Mouse (Mus musculus): ENCODE results near the gene Wdr45b.
"Not testable (repeated sequence)": the region's sequence is repeated elsewhere in the genome, so short reads cannot be mapped to it uniquely, and the experiment has no call there.

The Wdr45b gene

DNA sequence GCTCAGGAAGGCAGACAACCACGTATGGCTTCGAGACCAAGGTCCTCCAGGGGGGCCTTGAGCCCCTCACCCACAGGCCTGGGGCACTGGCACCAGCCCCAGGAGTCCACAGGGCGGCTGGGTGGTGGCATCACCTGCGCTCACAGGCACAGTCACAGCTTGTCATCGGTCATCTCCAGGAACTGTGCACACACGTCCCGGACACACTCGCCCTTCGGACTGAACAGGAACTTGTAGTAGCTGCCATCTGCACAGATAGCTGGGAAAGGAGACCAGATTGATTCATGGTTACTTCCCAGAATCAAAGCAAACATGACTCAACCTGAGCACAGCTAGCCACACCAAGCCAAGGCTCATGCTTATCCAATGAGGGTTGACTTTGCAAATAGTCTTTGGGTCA lies 26.0 kb downstream of the Wdr45b start:
- peak; percentile 26 to 38 for DNase-seq

DNA sequence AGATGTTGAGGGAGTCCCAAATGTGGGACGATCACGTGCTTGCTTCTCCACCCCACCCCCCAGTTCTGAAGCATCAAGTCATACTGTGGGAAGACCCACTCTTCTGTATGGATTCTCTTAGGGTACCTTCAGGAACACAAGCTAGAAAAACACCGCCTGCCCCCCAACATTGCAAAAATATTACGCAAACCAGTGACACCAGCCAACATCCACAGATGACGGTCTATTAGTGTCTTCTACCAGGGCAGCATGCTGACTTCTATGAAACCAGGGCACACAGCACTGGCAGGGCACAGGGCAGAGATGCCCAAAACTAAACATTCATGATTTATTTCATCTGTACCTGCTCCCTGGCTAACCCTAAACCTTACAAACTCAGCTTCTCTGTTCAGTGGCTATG lies 27.6 kb downstream of the Wdr45b start:
- DNase-seq = no peak

DNA sequence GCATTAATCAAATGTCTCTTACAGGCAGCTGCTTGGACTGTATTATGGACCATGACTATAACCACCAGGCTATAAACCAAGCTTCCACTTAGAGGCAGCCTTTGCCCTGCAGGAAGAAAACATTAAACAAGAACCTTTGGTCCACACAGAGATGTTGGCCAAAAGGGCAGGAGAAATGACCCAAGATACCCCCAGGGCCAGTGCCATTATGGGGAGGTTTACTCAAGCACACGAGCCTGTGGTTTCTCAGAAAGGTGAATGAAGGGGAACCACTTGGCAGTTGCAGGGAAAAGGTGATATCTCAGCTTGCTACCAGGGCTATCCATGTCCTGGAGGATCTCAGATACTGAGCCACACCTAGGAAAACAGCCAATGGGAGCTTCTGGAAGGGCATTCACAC lies 28.2 kb downstream of the Wdr45b start:
- no peak for DNase-seq

DNA sequence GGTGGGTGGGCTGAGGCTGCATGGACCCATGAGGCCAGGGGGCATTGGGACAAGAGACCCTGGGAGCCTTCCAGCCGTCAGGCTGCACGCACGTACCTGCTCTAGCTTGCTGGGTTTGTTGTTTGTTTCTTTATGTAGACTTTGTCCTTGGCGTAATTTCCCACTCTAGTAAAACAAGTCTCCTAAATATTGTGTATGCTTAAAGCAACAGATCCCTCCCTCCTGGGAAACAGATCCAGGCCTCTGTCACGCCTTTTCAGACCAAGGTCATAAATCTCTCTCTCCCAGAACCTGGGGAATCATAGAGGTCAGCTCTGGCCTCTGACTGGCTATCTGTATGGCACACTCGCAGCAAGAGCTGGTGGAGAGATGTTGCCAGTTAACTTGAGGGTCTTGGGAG lies 46.5 kb downstream of the Wdr45b start:
- DNase-seq = not testable (repeated sequence)

DNA sequence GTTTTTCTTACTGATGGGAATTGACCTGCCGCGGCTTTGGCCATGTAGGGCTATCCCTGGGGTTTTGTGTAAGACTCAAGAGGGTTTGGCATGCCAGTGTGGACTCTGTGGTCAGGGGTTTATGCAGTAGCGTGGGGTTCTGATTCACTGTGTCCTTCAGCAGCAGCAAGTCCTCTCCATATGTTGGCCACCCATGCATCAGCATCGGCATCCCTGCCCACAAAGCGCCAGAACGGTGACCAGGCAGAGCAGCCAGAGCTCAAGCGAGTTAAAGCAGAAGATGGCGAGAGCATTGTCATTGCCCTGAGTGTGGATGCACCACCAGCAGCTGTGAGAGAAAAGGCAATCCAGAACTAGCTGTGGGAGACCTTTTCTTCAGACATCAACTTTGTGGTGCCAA lies 47.6 kb downstream of the Wdr45b start:
- DNase-seq = no peak

DNA sequence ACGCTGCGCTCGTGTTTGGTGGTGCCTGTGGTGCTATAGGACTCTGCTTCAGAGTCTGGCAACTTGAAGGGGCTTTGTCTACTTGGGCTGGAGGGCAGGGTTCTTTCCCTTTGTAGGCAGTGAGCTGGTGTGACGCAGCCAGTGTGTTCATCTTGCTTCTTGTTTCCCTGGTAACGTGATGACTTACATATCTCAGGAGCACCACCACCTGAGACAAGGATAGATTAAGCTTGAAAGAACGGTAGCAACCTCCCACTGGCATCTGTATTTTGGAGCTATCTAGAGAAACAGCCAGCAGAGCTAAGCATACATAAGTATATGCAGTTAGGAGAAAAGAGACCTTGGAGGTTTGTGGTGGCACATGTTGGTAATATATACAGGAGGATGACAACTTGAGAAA lies 48.9 kb downstream of the Wdr45b start:
- no peak for DNase-seq

DNA sequence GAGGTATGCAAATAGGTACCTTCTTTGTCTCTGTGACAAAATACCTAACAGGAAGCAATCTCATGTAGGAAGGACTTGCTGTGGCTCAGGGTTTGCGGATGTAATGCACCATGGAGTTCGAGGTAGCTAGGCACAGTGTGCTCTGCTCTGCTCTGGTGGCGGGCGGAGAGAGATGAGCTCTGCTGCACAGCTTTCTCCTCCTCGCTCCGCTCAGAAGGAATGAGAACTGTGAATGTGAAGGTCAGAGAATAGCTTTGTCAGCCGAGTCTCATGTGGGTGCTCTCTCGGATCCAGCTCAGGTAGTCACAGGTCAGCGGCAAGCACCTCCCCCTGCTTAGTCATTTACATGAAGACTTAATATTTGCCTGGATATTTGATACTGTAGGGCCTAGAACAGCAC lies 54.0 kb downstream of the Wdr45b start:
- no peak for DNase-seq

DNA sequence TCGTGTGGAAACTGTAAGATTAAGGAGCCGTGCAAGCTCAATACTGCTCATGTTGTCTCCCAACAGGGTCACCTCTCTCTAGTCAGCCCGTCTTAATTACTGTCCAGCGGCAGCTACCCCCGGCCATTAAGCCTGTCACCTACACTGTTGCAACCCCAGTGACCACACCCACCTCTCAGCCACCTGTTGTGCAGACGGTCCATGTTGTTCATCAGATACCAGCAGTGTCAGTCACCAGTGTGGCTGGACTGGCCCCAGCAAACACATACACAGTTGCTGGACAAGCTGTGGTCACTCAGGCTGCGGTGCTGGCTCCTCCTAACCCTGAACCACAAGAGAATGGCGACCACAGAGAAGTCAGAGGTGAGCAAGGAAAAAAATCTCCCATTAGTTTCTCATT lies 55.8 kb downstream of the Wdr45b start:
- DNase-seq = no peak

DNA sequence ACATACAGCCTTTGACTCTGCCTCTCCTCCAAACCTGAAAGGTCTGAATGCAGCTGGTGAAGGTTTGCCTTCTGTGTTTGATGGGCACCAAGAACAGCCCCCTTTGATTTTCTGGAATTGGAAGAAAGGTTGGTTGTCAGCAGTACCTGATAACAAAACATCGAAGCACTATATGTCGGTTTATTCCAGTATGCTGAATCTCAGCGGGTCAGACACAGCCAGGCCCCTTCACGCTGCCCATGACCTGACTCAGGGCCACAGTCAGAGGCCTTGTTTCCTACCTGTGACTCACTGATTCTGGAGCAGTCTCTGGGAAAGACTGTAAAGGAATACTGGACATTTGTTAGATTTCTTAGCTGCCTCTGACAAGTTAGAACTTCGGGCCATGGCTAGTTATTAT lies 59.5 kb downstream of the Wdr45b start:
- DNase-seq = no peak

DNA sequence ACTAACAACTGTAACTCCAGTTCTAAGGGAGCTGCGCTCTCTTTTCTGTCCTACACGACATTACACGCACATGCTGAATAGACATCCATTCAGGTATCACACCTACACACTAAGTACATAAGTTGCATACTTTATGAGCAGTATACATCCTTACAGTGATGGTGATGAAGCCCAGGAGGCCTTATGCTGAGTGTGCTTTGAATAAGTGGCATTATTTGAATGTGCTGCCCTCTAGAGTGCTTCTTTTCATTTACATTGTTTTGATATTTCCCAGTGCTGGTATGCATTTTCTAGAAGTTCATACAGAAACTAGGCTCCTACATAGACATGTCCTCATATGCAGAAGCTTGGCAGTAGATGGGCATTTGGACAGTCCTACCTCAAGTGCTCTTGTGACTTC lies 64.4 kb downstream of the Wdr45b start:
- DNase-seq = no peak

DNA sequence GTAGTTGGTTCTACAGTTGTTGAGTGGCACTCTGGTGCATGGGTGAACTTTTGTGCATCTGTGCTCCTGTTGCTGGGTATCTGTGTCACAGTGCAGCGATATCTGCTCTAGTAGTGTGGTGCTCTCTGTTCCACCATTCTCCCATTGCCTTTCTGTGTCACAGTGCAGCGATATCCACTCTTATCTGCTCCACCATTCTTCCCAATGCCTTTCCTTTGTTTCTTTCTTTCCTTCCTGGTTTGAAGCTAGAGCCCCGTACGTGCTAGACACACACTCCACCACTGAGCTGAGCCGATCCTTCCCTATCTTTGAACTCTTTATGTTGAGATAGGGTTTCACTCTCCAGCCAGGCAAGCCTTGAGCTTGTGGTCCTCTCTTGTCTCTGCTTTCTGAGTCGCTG lies 71.3 kb downstream of the Wdr45b start:
- no peak for DNase-seq

DNA sequence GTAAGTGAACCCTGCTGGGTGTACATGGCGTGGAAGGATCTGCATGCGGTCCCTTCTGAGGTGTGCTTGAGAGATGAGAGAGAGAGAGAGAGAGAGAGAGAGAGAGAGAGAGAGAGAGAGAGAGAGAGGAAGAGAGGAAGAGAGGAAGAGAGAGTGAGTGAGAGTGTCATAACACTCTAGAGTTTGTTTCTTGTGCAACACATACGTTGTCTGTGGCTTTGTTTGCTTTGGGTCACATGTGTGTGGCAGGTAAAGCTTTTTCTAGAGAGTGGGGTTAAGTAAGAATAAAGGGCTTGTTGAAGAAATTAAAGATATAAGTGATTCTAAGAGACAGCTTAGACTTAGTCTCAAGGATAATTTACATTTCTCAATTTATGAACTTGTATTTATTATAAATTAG lies 76.2 kb downstream of the Wdr45b start:
- no peak for DNase-seq

DNA sequence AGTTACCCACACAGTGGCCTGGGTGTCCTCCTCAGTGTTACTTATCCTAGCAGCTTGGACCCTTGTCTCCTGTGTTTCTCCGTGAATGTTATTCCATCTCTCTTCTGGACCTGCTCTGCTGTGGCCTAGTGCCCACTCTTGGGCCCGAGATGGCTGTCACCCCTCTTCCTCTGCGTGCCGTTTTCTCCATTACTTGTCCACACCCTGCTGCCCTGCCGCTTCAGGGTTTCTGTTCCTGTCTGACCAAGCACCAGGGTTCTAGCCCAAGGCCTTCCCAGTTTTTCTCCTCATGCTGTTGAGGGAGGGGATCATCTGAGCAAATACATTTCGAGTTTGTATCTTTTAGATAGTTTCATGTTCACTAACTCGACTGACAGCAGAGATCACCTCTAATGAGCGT lies 76.7 kb downstream of the Wdr45b start:
- no peak for DNase-seq
